ENCODE assay signal across 8 mouse cellular contexts in genomic region chr1:183146795-183147194, GRCm38 (mm10).
A peak's percentile ranks its signal among the peaks of the same experiment; 100 is the strongest.
DNase-seq lines count a peak whose midpoint lies in the region; ATAC-seq and TF ChIP-seq lines count a peak whose summit lies in the region.

No protein-coding gene starts in this region.

- no peaks in the 10 kb centered on the region for H3K27me3 ChIP-seq in midbrain, embryonic 10.5 days (ENCODE audit: low read depth, poor library complexity, severe bottlenecking)
- no peaks in the 10 kb centered on the region for H3K27me3 ChIP-seq in midbrain, embryonic 16.5 days (ENCODE audit: control insufficient read depth, insufficient read depth, low read depth, low read length)
- H3K27me3 ChIP-seq in liver, embryonic 11.5 days (replicated peaks; ENCODE audit: control insufficient read depth, insufficient read depth, low read length) = no peaks in the 10 kb centered on the region
- H3K27me3 ChIP-seq in stomach, embryonic 16.5 days (ENCODE audit: control insufficient read depth, insufficient read depth, low read length) = no peaks in the 10 kb centered on the region

- no peak overlapping the region for H3K4me2 ChIP-seq in midbrain, embryonic 16.5 days (ENCODE audit: low read length)
- peak overlapping the region; percentile 50 for H3K4me2 ChIP-seq in liver, embryonic 11.5 days
- peak overlapping the region; percentile 47 for H3K4me2 ChIP-seq in stomach, embryonic 16.5 days (ENCODE audit: low read depth, low read length)

- no peaks in the 10 kb centered on the region for H3K9me3 ChIP-seq in midbrain, embryonic 10.5 days (replicated peaks)
- no peaks in the 10 kb centered on the region for H3K9me3 ChIP-seq in midbrain, embryonic 16.5 days (replicated peaks; ENCODE audit: control insufficient read depth, low read length, poor library complexity, severe bottlenecking)
- no peaks in the 10 kb centered on the region for H3K9me3 ChIP-seq in liver, embryonic 11.5 days (ENCODE audit: control insufficient read depth, low read length)
- H3K9me3 ChIP-seq in stomach, embryonic 16.5 days (replicated peaks; ENCODE audit: control insufficient read depth, low read length) = no peaks in the 10 kb centered on the region

- peak overlapping the region; percentile 73 for H3K4me3 ChIP-seq in gastrocnemius, adult 2 months
- peak overlapping the region; percentile 32 for H3K4me3 ChIP-seq in midbrain, embryonic 10.5 days
- no peak overlapping the region for H3K4me3 ChIP-seq in midbrain, embryonic 16.5 days (ENCODE audit: low read depth, low read length)
- H3K4me3 ChIP-seq in liver, embryonic 11.5 days (ENCODE audit: low read depth, low read length) = peak overlapping the region; percentile 30
- peak overlapping the region; percentile 37 for H3K4me3 ChIP-seq in stomach, embryonic 16.5 days (replicated peaks; ENCODE audit: low read length)

- DNase-seq in gastrocnemius, adult 2 months = no peak
- DNase-seq in gastrocnemius, postnatal 10 days = no peak
- DNase-seq in midbrain, embryonic 10.5 days (ENCODE audit: low spot score) = no peak
- no peak for DNase-seq in liver, embryonic 11.5 days (ENCODE audit: low spot score)
- DNase-seq in left cerebral cortex, adult 8-10 months (ENCODE audit: low spot score in 2 of 2) = no peak
- no peak for DNase-seq in left cerebral cortex, postnatal 4 days

- 28% methylated on average over 9 of the region's 9 CpGs for WGBS in midbrain, embryonic 10.5 days
- 15% methylated on average over 9 of the region's 9 CpGs for WGBS in midbrain, embryonic 16.5 days
- 34% methylated on average over 9 of the region's 9 CpGs for WGBS in liver, embryonic 11.5 days
- whole genome bisulfite sequencing in stomach, embryonic 16.5 days = 26% methylated on average over 9 of the region's 9 CpGs

- TF ChIP-seq CTCF in gastrocnemius, adult 2 months (IDR thresholded peaks at IDR 0.05) = no peak

- no peak for ATAC-seq in midbrain, embryonic 16.5 days
- no peak for ATAC-seq in liver, embryonic 11.5 days (replicated peaks; ENCODE audit: low FRiP score)
- no peak for ATAC-seq in stomach, embryonic 16.5 days (ENCODE audit: insufficient read depth, low FRiP score)

- peak overlapping the region; percentile 80 for H3K27ac ChIP-seq in gastrocnemius, adult 2 months
- peak overlapping the region; percentile 72 for H3K27ac ChIP-seq in midbrain, embryonic 10.5 days (replicated peaks)
- H3K27ac ChIP-seq in midbrain, embryonic 16.5 days (ENCODE audit: low read length) = no peak overlapping the region
- H3K27ac ChIP-seq in liver, embryonic 11.5 days (ENCODE audit: low read depth, low read length) = no peak overlapping the region
- H3K27ac ChIP-seq in stomach, embryonic 16.5 days (ENCODE audit: low read length) = peak overlapping the region; percentile 38

- H3K9ac ChIP-seq in midbrain, embryonic 16.5 days (ENCODE audit: low read depth, low read length) = no peak overlapping the region
- 0 out of 2 replicates have a peak overlapping the region, but pooled peaks have one; percentile 10 for H3K9ac ChIP-seq in liver, embryonic 11.5 days (ENCODE audit: low read depth, low read length)
- H3K9ac ChIP-seq in stomach, embryonic 16.5 days (ENCODE audit: low read length) = peak overlapping the region; percentile 50

- no peaks in the 10 kb centered on the region for H3K36me3 ChIP-seq in midbrain, embryonic 10.5 days
- no peaks in the 10 kb centered on the region for H3K36me3 ChIP-seq in midbrain, embryonic 16.5 days (ENCODE audit: control insufficient read depth, insufficient read depth, low read length)
- H3K36me3 ChIP-seq in liver, embryonic 11.5 days (ENCODE audit: control insufficient read depth, insufficient read depth, low read length) = no peaks in the 10 kb centered on the region
- no peaks in the 10 kb centered on the region for H3K36me3 ChIP-seq in stomach, embryonic 16.5 days (ENCODE audit: control insufficient read depth, insufficient read depth, low read length)

- peaks cover 91% of the 10 kb centered on the region for H3K4me1 ChIP-seq in midbrain, embryonic 10.5 days
- H3K4me1 ChIP-seq in midbrain, embryonic 16.5 days (ENCODE audit: control insufficient read depth, insufficient read depth, low read length) = peaks cover 22% of the 10 kb centered on the region
- peaks cover 27% of the 10 kb centered on the region for H3K4me1 ChIP-seq in liver, embryonic 11.5 days (replicated peaks; ENCODE audit: control insufficient read depth, insufficient read depth, low read length)
- peaks cover 27% of the 10 kb centered on the region for H3K4me1 ChIP-seq in stomach, embryonic 16.5 days (ENCODE audit: control insufficient read depth, insufficient read depth, low read length)

- intact Hi-C loops in gastrocnemius, adult 2 months (cut with DNase I) = no loop called here
- intact Hi-C loops in left cerebral cortex, postnatal 4 days (cut with DNase I) = no loop called here

Comparison
In these comparisons a context has a peak if more than half of its experiments do, and no peak if none do; other contexts are left out.
1. H3K27ac ChIP-seq: peak in gastrocnemius, adult 2 months (single experiment), midbrain, embryonic 10.5 days (single experiment) and stomach, embryonic 16.5 days (single experiment); none in midbrain, embryonic 16.5 days (single experiment) and liver, embryonic 11.5 days (single experiment).